Mouse (Mus musculus) small intestine, adult 2 months (tissue): Measurements from ENCODE around the gene Abca4.
"Not testable (repeated sequence)": the region's sequence is repeated elsewhere in the genome, so short reads cannot be mapped to it uniquely, and the experiment has no call there.

Experiments
- CTCF ChIP-seq: fragments of 200-500 bp; IDR thresholded peaks from 2 replicates; pipeline ENCODE4 v1.5.1; 2012; ENCODE audit warnings: low read depth, mild to moderate bottlenecking, control low read depth, inconsistent platforms, low read length, moderate library complexity, mixed read lengths; ENCODE audit not compliant: insufficient replicate concordance, insufficient read length; ENCODE audit errors: extremely low read depth
- POLR2A ChIP-seq: fragments of 200-500 bp; IDR thresholded peaks from 2 replicates; pipeline ENCODE4 v1.6.1; 2012; ENCODE audit warnings: low read depth, mild to moderate bottlenecking, control low read depth, inconsistent platforms, low read length, moderate library complexity

GRCm38 (mm10) chr3:122081634-122082033 is 37.4 kb downstream of the Abca4 start:
- TF ChIP-seq CTCF, POLR2A: not testable (repeated sequence)
